Mouse (Mus musculus) intestine, embryonic 15.5 days (tissue): ENCODE results near the gene Pafah2. TPM values are rescaled to one million over a fixed set of nuclear protein-coding genes. Genes with fewer than 3 reads are reported as not detected.
A peak's percentile ranks its signal among the peaks of the same experiment; 100 is the strongest.

Experiments
- ATAC-seq: fragments of 200-750 bp; cut with Nextera tagmentation; 2 replicates; pipeline ENCODE4 v1.8.0; 2017; ENCODE audit warnings: moderate TSS enrichment, moderate library complexity
- H3K27ac ChIP-seq: fragments of 300-500 bp; sonication (generic); 2 replicates; pipeline ENCODE4 v1.5.1; 2015; ENCODE audit warnings: mild to moderate bottlenecking, inconsistent platforms
- H3K27me3 ChIP-seq: fragments of 300-500 bp; sonication (generic); replicated peaks from 2 replicates; pipeline ENCODE4 v1.6.1; 2015; ENCODE audit warnings: inconsistent platforms
- H3K36me3 ChIP-seq: fragments of 300-500 bp; sonication (generic); 2 replicates; pipeline ENCODE4 v1.6.1; 2015; ENCODE audit warnings: inconsistent platforms
- H3K4me1 ChIP-seq: fragments of 300-500 bp; sonication (generic); replicated peaks from 2 replicates; pipeline ENCODE4 v1.6.1; 2015; ENCODE audit warnings: inconsistent platforms
- H3K4me2 ChIP-seq: fragments of 300-500 bp; sonication (generic); replicated peaks from 2 replicates; pipeline ENCODE4 v1.6.1; 2015; ENCODE audit warnings: mild to moderate bottlenecking, inconsistent platforms
- H3K4me3 ChIP-seq: fragments of 300-500 bp; sonication (generic); replicated peaks from 2 replicates; pipeline ENCODE4 v1.5.1; 2015; ENCODE audit warnings: inconsistent platforms
- H3K9ac ChIP-seq: fragments of 300-500 bp; sonication (generic); 2 replicates; pipeline ENCODE4 v1.6.1; 2015; ENCODE audit warnings: inconsistent platforms
- H3K9me3 ChIP-seq: fragments of 300-500 bp; sonication (generic); 2 replicates; pipeline ENCODE4 v1.6.1; 2016; ENCODE audit warnings: inconsistent platforms
- WGBS: fragments of 180-500 bp; shearing (Covaris S2); methylation state at CpG from one replicate; pipeline ENCODE4 v1.1.7; 2015; 5-methylcytosine and 5-hydroxymethylcytosine counted together
- polyA plus RNA-seq: library from polyadenylated mRNA; unstranded; fragments of >200 nt; fragmentation: Nextera tagmentation; extraction: Ambion mirVana; gene quantifications from 2 replicates; pipeline ENCODE4 v1.2.1, GENCODE M21; 2015

Pafah2 gene
- polyA plus RNA-seq, 1 experiment from 2014 or later = 42.6 TPM

GRCm38 (mm10) chr4:134401856-134402570 is 5.9 kb downstream of the Pafah2 start:
- H3K4me3 ChIP-seq = no peak overlapping the region
- H3K27me3 ChIP-seq = no peaks in the 10 kb centered on the region
- peak overlapping the region; percentile 72 for H3K4me2 ChIP-seq
- H3K9ac ChIP-seq = 0 out of 2 replicates have a peak overlapping the region, but pooled peaks have one; percentile 20
- peak overlapping the region; percentile 40; the same call in 1 of the 2 replicates for H3K27ac ChIP-seq
- H3K9me3 ChIP-seq = no peaks in the 10 kb centered on the region
- H3K36me3 ChIP-seq = no peaks in the 10 kb centered on the region
- WGBS = 46% methylated on average over 16 of the region's 16 CpGs
- H3K4me1 ChIP-seq = peaks cover 28% of the 10 kb centered on the region
- peak; percentile 52 for ATAC-seq

GRCm38 (mm10) chr4:134402571-134403262 is 6.6 kb downstream of the Pafah2 start:
- Histone ChIP-seq H3K36me3 (no peaks in the 10 kb centered on the region), H3K4me3 (no peak overlapping the region), H3K9me3 (no peaks in the 10 kb centered on the region), H3K4me1 (peaks cover 25% of the 10 kb centered on the region), H3K4me2 (0 out of 2 replicates have a peak overlapping the region, but pooled peaks have one; percentile 72), H3K9ac (no peak overlapping the region), H3K27me3 (no peaks in the 10 kb centered on the region), H3K27ac (no peak overlapping the region)
- no peak for ATAC-seq
- 52% methylated on average over 16 of the region's 16 CpGs for WGBS

- 72% methylated on average over 7 of the region's 7 CpGs for WGBS
Measured at GRCm38 (mm10) chr4:134403721-134404120, 7.6 kb downstream of the Pafah2 start.

GRCm38 (mm10) chr4:134409286-134409685 is 13.2 kb downstream of the Pafah2 start:
- H3K27ac ChIP-seq = no peak overlapping the region
- 77% methylated on average over 5 of the region's 5 CpGs for WGBS
- peaks cover 8% of the 10 kb centered on the region; the same call in 1 of the 2 replicates for H3K36me3 ChIP-seq
- H3K4me3 ChIP-seq = no peak overlapping the region
- H3K4me2 ChIP-seq = no peak overlapping the region
- no peaks in the 10 kb centered on the region for H3K27me3 ChIP-seq
- no peak for ATAC-seq
- H3K4me1 ChIP-seq = no peaks in the 10 kb centered on the region
- H3K9me3 ChIP-seq = no peaks in the 10 kb centered on the region
- H3K9ac ChIP-seq = no peak overlapping the region

More at GRCm38 (mm10) chr4:134403721-134404120, 7.6 kb downstream of the Pafah2 start:
- no peak overlapping the region for H3K4me2 ChIP-seq
- H3K9ac ChIP-seq = no peak overlapping the region
- H3K4me3 ChIP-seq = no peak overlapping the region
- no peaks in the 10 kb centered on the region for H3K27me3 ChIP-seq
- H3K9me3 ChIP-seq = no peaks in the 10 kb centered on the region
- H3K27ac ChIP-seq = no peak overlapping the region
- ATAC-seq = no peak
- H3K36me3 ChIP-seq = no peaks in the 10 kb centered on the region
- peaks cover 25% of the 10 kb centered on the region for H3K4me1 ChIP-seq

GRCm38 (mm10) chr4:134416177-134416576 is 20.1 kb downstream of the Pafah2 start:
- Histone ChIP-seq H3K9me3 (no peaks in the 10 kb centered on the region), H3K9ac (no peak overlapping the region), H3K27me3 (no peaks in the 10 kb centered on the region), H3K36me3 (peaks cover 26% of the 10 kb centered on the region; the same call in 1 of the 2 replicates), H3K27ac (no peak overlapping the region), H3K4me3 (no peak overlapping the region), H3K4me1 (0 out of 2 replicates have a peak, but pooled peaks cover 2% of the 10 kb centered on the region), H3K4me2 (no peak overlapping the region)
- 80% methylated on average over 17 of the region's 17 CpGs for WGBS
- no peak for ATAC-seq

GRCm38 (mm10) chr4:134416602-134417001 is 20.5 kb downstream of the Pafah2 start:
- Histone ChIP-seq H3K4me2 (no peak overlapping the region), H3K36me3 (peaks cover 26% of the 10 kb centered on the region; the same call in 1 of the 2 replicates), H3K4me3 (no peak overlapping the region), H3K9me3 (no peaks in the 10 kb centered on the region), H3K27ac (no peak overlapping the region), H3K9ac (no peak overlapping the region), H3K27me3 (no peaks in the 10 kb centered on the region), H3K4me1 (0 out of 2 replicates have a peak, but pooled peaks cover 2% of the 10 kb centered on the region)
- ATAC-seq = no peak
- 66% methylated on average over 15 of the region's 15 CpGs for WGBS

- 0 out of 2 replicates have a peak, but pooled peaks cover 2% of the 10 kb centered on the region for H3K4me1 ChIP-seq
- WGBS = 51% methylated on average over 7 of the region's 7 CpGs
- H3K9ac ChIP-seq = no peak overlapping the region
- ATAC-seq = no peak
- H3K36me3 ChIP-seq = peaks cover 26% of the 10 kb centered on the region; the same call in 1 of the 2 replicates
- H3K9me3 ChIP-seq = no peaks in the 10 kb centered on the region
- H3K4me3 ChIP-seq = no peak overlapping the region
- no peak overlapping the region for H3K4me2 ChIP-seq
- H3K27me3 ChIP-seq = no peaks in the 10 kb centered on the region
- no peak overlapping the region for H3K27ac ChIP-seq
Measured at GRCm38 (mm10) chr4:134417111-134417510, 21.0 kb downstream of the Pafah2 start.

GRCm38 (mm10) chr4:134421971-134422370 is 25.9 kb downstream of the Pafah2 start:
- Histone ChIP-seq H3K9ac (no peak overlapping the region), H3K9me3 (no peaks in the 10 kb centered on the region), H3K4me2 (no peak overlapping the region), H3K27ac (no peak overlapping the region), H3K4me1 (no peaks in the 10 kb centered on the region), H3K27me3 (no peaks in the 10 kb centered on the region), H3K4me3 (no peak overlapping the region), H3K36me3 (peaks cover 24% of the 10 kb centered on the region; the same call in 1 of the 2 replicates)
- ATAC-seq = no peak
- 63% methylated on average over 11 of the region's 11 CpGs for WGBS

GRCm38 (mm10) chr4:134423949-134424348 is 27.8 kb downstream of the Pafah2 start:
- H3K36me3 ChIP-seq = peaks cover 13% of the 10 kb centered on the region; the same call in 1 of the 2 replicates
- H3K27me3 ChIP-seq = no peaks in the 10 kb centered on the region
- no peaks in the 10 kb centered on the region for H3K4me1 ChIP-seq
- H3K9me3 ChIP-seq = no peaks in the 10 kb centered on the region
- no peak overlapping the region for H3K9ac ChIP-seq
- H3K4me2 ChIP-seq = no peak overlapping the region
- H3K4me3 ChIP-seq = no peak overlapping the region
- 93% methylated on average over 7 of the region's 7 CpGs for WGBS
- H3K27ac ChIP-seq = no peak overlapping the region
- no peak for ATAC-seq

GRCm38 (mm10) chr4:134425088-134425487 is 29.0 kb downstream of the Pafah2 start:
- Histone ChIP-seq H3K9ac (no peak overlapping the region), H3K27me3 (no peaks in the 10 kb centered on the region), H3K4me1 (no peaks in the 10 kb centered on the region), H3K9me3 (no peaks in the 10 kb centered on the region), H3K27ac (no peak overlapping the region), H3K36me3 (peaks cover 10% of the 10 kb centered on the region; the same call in 1 of the 2 replicates), H3K4me3 (no peak overlapping the region), H3K4me2 (no peak overlapping the region)
- ATAC-seq = no peak
- 68% methylated on average over 7 of the region's 7 CpGs for WGBS

- Histone ChIP-seq H3K4me2 (peak overlapping the region; percentile 41), H3K27me3 (no peaks in the 10 kb centered on the region), H3K36me3 (0 out of 2 replicates have a peak, but pooled peaks cover 4% of the 10 kb centered on the region), H3K9me3 (no peaks in the 10 kb centered on the region), H3K27ac (peak overlapping the region; percentile 81), H3K4me3 (no peak overlapping the region; the same call in 1 of the 2 replicates), H3K9ac (no peak overlapping the region), H3K4me1 (peaks cover 4% of the 10 kb centered on the region; the same call in 1 of the 2 replicates)
- WGBS = 34% methylated on average over 23 of the region's 23 CpGs
- ATAC-seq = peak; percentile 66; the same call in 1 of the 2 replicates
Measured at GRCm38 (mm10) chr4:134430381-134431004, 34.4 kb downstream of the Pafah2 start.
